Mouse (Mus musculus): ENCODE data around the gene Ugt1a9. TPM values are rescaled to one million over a fixed set of nuclear protein-coding genes. Genes with fewer than 3 reads are reported as not detected.
"Not testable (repeated sequence)": the region's sequence is repeated elsewhere in the genome, so short reads cannot be mapped to it uniquely, and the experiment has no call there.

Ugt1a9 gene
- total and polyA plus RNA-seq, 2 experiments from 2014 or later, result not detected

- Histone ChIP-seq H3K4me3 (ENCODE audit: low read depth, low read length) (no peak overlapping the region), H3K27me3 (ENCODE audit: control insufficient read depth, insufficient read depth, low read length) (no peaks in the 10 kb centered on the region), H3K4me2 (ENCODE audit: low read depth, low read length) (no peak overlapping the region), H3K4me1 (ENCODE audit: control insufficient read depth, insufficient read depth) (no peaks in the 10 kb centered on the region), H3K9ac (replicated peaks; ENCODE audit: low read depth, low read length) (no peak overlapping the region), H3K36me3 (replicated peaks; ENCODE audit: control insufficient read depth, insufficient read depth, low read length) (no peaks in the 10 kb centered on the region), H3K9me3 (replicated peaks; ENCODE audit: control insufficient read depth, low read length) (no peaks in the 10 kb centered on the region), H3K27ac (ENCODE audit: low read depth) (no peak overlapping the region)
- ATAC-seq (ENCODE audit: insufficient read depth, low read depth) (no peak), DNase-seq (ENCODE audit: low spot score) (no peak)
- no peak for TF ChIP-seq CTCF (IDR thresholded peaks at IDR 0.05; ENCODE audit: low read depth)
- no peak for TF ChIP-seq EP300 (IDR thresholded peaks at IDR 0.05; ENCODE audit: low read depth)
Observed at GRCm38 (mm10) chr1:88092341-88092740, 21.7 kb downstream of the Ugt1a9 start.

- not testable (repeated sequence) for H3K4me3 ChIP-seq (ENCODE audit: low read depth, low read length); H3K36me3 ChIP-seq (replicated peaks; ENCODE audit: control insufficient read depth, insufficient read depth, low read length); H3K27ac ChIP-seq (ENCODE audit: low read depth); DNase-seq (ENCODE audit: low spot score); H3K27me3 ChIP-seq (ENCODE audit: control insufficient read depth, insufficient read depth, low read length); ATAC-seq (ENCODE audit: insufficient read depth, low read depth); H3K9me3 ChIP-seq (replicated peaks; ENCODE audit: control insufficient read depth, low read length); H3K4me1 ChIP-seq (ENCODE audit: control insufficient read depth, insufficient read depth); H3K4me2 ChIP-seq (ENCODE audit: low read depth, low read length); H3K9ac ChIP-seq (replicated peaks; ENCODE audit: low read depth, low read length)
- peak; percentile 41 for TF ChIP-seq CTCF (IDR thresholded peaks at IDR 0.05; ENCODE audit: low read depth)
- 54% methylated on average over 3 of the region's 3 CpGs for WGBS
Observed at GRCm38 (mm10) chr1:88094270-88094676, 23.7 kb downstream of the Ugt1a9 start.

GRCm38 (mm10) chr1:88094941-88095492 lies 24.4 kb downstream of the Ugt1a9 start, which contains the start of gene Ugt1a7c:
Ugt1a7c (plus strand) TSS chr1:88095062.
- no peak within 1 kb of the TSS; the same call in 1 of the 2 replicates for H3K4me2 ChIP-seq (ENCODE audit: low read depth, low read length)
- ATAC-seq (ENCODE audit: insufficient read depth, low read depth), result no peak
- no peak for TF ChIP-seq EP300 (IDR thresholded peaks at IDR 0.05; ENCODE audit: low read depth)
- TF ChIP-seq CTCF (IDR thresholded peaks at IDR 0.05; ENCODE audit: low read depth), result no peak
- 0 out of 2 replicates have a peak within 1 kb of the TSS, but pooled peaks have one; percentile 26 for H3K27ac ChIP-seq (ENCODE audit: low read depth)
- no peak within 1 kb of the TSS for H3K9ac ChIP-seq (replicated peaks; ENCODE audit: low read depth, low read length)
- no peaks in the 10 kb centered on the region for H3K9me3 ChIP-seq (replicated peaks; ENCODE audit: control insufficient read depth, low read length)
- H3K27me3 ChIP-seq (ENCODE audit: control insufficient read depth, insufficient read depth, low read length), result no peaks in the 10 kb centered on the region
- no peaks in the 10 kb centered on the region for H3K36me3 ChIP-seq (replicated peaks; ENCODE audit: control insufficient read depth, insufficient read depth, low read length)
- H3K4me1 ChIP-seq (ENCODE audit: control insufficient read depth, insufficient read depth), result no peaks in the 10 kb centered on the region
- peak within 1 kb of the TSS; percentile 11; the same call in 1 of the 2 replicates for H3K4me3 ChIP-seq (ENCODE audit: low read depth, low read length)
- DNase-seq (ENCODE audit: low spot score), result peak; percentile 18
- 50% methylated on average over 10 of the region's 10 CpGs for WGBS

GRCm38 (mm10) chr1:88098546-88098945 lies 27.9 kb downstream of the Ugt1a9 start:
- not testable (repeated sequence) for DNase-seq (ENCODE audit: low spot score); H3K27me3 ChIP-seq (ENCODE audit: control insufficient read depth, insufficient read depth, low read length); H3K27ac ChIP-seq (ENCODE audit: low read depth); H3K36me3 ChIP-seq (replicated peaks; ENCODE audit: control insufficient read depth, insufficient read depth, low read length); H3K4me1 ChIP-seq (ENCODE audit: control insufficient read depth, insufficient read depth); H3K4me2 ChIP-seq (ENCODE audit: low read depth, low read length); H3K9me3 ChIP-seq (replicated peaks; ENCODE audit: control insufficient read depth, low read length); H3K4me3 ChIP-seq (ENCODE audit: low read depth, low read length); H3K9ac ChIP-seq (replicated peaks; ENCODE audit: low read depth, low read length); ATAC-seq (ENCODE audit: insufficient read depth, low read depth)
- WGBS, result 74% methylated on average over 3 of the region's 3 CpGs

GRCm38 (mm10) chr1:88099691-88100090 lies 29.1 kb downstream of the Ugt1a9 start:
- H3K36me3 ChIP-seq (replicated peaks; ENCODE audit: control insufficient read depth, insufficient read depth, low read length); H3K27me3 ChIP-seq (ENCODE audit: control insufficient read depth, insufficient read depth, low read length); H3K4me3 ChIP-seq (ENCODE audit: low read depth, low read length); H3K4me1 ChIP-seq (ENCODE audit: control insufficient read depth, insufficient read depth); H3K9ac ChIP-seq (replicated peaks; ENCODE audit: low read depth, low read length); H3K27ac ChIP-seq (ENCODE audit: low read depth); DNase-seq (ENCODE audit: low spot score); H3K9me3 ChIP-seq (replicated peaks; ENCODE audit: control insufficient read depth, low read length); ATAC-seq (ENCODE audit: insufficient read depth, low read depth); H3K4me2 ChIP-seq (ENCODE audit: low read depth, low read length): not testable (repeated sequence)
- 78% methylated on average over 2 of the region's 2 CpGs for WGBS

GRCm38 (mm10) chr1:88103019-88103418 lies 32.4 kb downstream of the Ugt1a9 start, which contains the start of gene Ugt1a6b:
Ugt1a6b (plus strand) TSS chr1:88103252.
- H3K36me3 ChIP-seq (replicated peaks; ENCODE audit: control insufficient read depth, insufficient read depth, low read length); ATAC-seq (ENCODE audit: insufficient read depth, low read depth); H3K27me3 ChIP-seq (ENCODE audit: control insufficient read depth, insufficient read depth, low read length); H3K9ac ChIP-seq (replicated peaks; ENCODE audit: low read depth, low read length); H3K4me1 ChIP-seq (ENCODE audit: control insufficient read depth, insufficient read depth); H3K4me2 ChIP-seq (ENCODE audit: low read depth, low read length); DNase-seq (ENCODE audit: low spot score); H3K9me3 ChIP-seq (replicated peaks; ENCODE audit: control insufficient read depth, low read length); H3K4me3 ChIP-seq (ENCODE audit: low read depth, low read length); H3K27ac ChIP-seq (ENCODE audit: low read depth): not testable (repeated sequence)
- WGBS, result 42% methylated on average over 3 of the region's 3 CpGs

- 57% methylated on average over 4 of the region's 5 CpGs for WGBS
- not testable (repeated sequence) for H3K4me1 ChIP-seq (ENCODE audit: control insufficient read depth, insufficient read depth); H3K27ac ChIP-seq (ENCODE audit: low read depth); H3K9me3 ChIP-seq (replicated peaks; ENCODE audit: control insufficient read depth, low read length); H3K27me3 ChIP-seq (ENCODE audit: control insufficient read depth, insufficient read depth, low read length); H3K4me2 ChIP-seq (ENCODE audit: low read depth, low read length); H3K36me3 ChIP-seq (replicated peaks; ENCODE audit: control insufficient read depth, insufficient read depth, low read length); H3K9ac ChIP-seq (replicated peaks; ENCODE audit: low read depth, low read length); H3K4me3 ChIP-seq (ENCODE audit: low read depth, low read length)
- DNase-seq (ENCODE audit: low spot score) (peak; percentile 19), ATAC-seq (ENCODE audit: insufficient read depth, low read depth) (peak; percentile 41; the same call in 1 of the 2 replicates)
Observed at GRCm38 (mm10) chr1:88103697-88104468, 33.3 kb downstream of the Ugt1a9 start.
